Mouse (Mus musculus) embryonic facial prominence, embryonic 14.5 days (tissue): ENCODE measurements around the gene Mroh2a. TPM values are rescaled to one million over a fixed set of nuclear protein-coding genes. Genes with fewer than 3 reads are reported as not detected.

Experiments used
- ATAC-seq: fragments of 200-750 bp; cut with Nextera tagmentation; 2 replicates; pipeline ENCODE4 v1.8.0; 2017; ENCODE audit warnings: low read depth, moderate number of reproducible peaks, moderate TSS enrichment
- DNase-seq: peaks from one replicate; pipeline ENCODE4 v3.0.0-alpha.2; 2015; ENCODE audit warnings: low spot score
- H3K27ac ChIP-seq: fragments of 300-500 bp; sonication (generic); replicated peaks from 2 replicates; pipeline ENCODE4 v1.5.1; 2014; ENCODE audit warnings: low read depth, mild to moderate bottlenecking, low read length, moderate library complexity
- H3K27me3 ChIP-seq: fragments of 300-500 bp; sonication (generic); replicated peaks from 2 replicates; pipeline ENCODE4 v1.6.1; 2014; ENCODE audit warnings: low read length; ENCODE audit not compliant: control insufficient read depth, insufficient read depth
- H3K36me3 ChIP-seq: fragments of 300-500 bp; sonication (generic); 2 replicates; pipeline ENCODE4 v1.6.1; 2014; ENCODE audit warnings: low read length, mixed read lengths; ENCODE audit not compliant: control insufficient read depth, insufficient read depth
- H3K4me1 ChIP-seq: fragments of 300-500 bp; sonication (generic); 2 replicates; pipeline ENCODE4 v1.6.1; 2014; ENCODE audit warnings: antibody characterized with exemption, low read length; ENCODE audit not compliant: control insufficient read depth, insufficient read depth
- H3K4me2 ChIP-seq: fragments of 300-500 bp; sonication (generic); 2 replicates; pipeline ENCODE4 v1.6.1; 2014; ENCODE audit warnings: low read depth, mild to moderate bottlenecking, low read length, moderate library complexity, mixed read lengths
- H3K4me3 ChIP-seq: fragments of 300-500 bp; sonication (generic); 2 replicates; pipeline ENCODE4 v1.5.1; 2014; ENCODE audit warnings: low read depth, mild to moderate bottlenecking, low read length
- H3K9ac ChIP-seq: fragments of 300-500 bp; sonication (generic); 2 replicates; pipeline ENCODE4 v1.6.1; 2014; ENCODE audit warnings: low read depth, mild to moderate bottlenecking, low read length, moderate library complexity, mixed read lengths
- H3K9me3 ChIP-seq: fragments of 300-500 bp; sonication (generic); 2 replicates; pipeline ENCODE4 v1.6.1; 2016; ENCODE audit warnings: low read length; ENCODE audit not compliant: control insufficient read depth
- WGBS: fragments of 180-500 bp; shearing (Covaris S2); extraction: QIAGEN DNeasy Blood & Tissue Kit; methylation state at CpG from one replicate; pipeline ENCODE4 v1.1.7; 2014; 5-methylcytosine and 5-hydroxymethylcytosine counted together
- polyA plus RNA-seq: library from polyadenylated mRNA; unstranded; fragments of >200 nt; fragmentation: Nextera tagmentation; extraction: Ambion mirVana; gene quantifications from 2 replicates; pipeline ENCODE4 v1.2.1, GENCODE M21; 2014

Mroh2a gene
- polyA plus RNA-seq, 1 experiment from 2014 or later, result 1.7 TPM

DNA sequence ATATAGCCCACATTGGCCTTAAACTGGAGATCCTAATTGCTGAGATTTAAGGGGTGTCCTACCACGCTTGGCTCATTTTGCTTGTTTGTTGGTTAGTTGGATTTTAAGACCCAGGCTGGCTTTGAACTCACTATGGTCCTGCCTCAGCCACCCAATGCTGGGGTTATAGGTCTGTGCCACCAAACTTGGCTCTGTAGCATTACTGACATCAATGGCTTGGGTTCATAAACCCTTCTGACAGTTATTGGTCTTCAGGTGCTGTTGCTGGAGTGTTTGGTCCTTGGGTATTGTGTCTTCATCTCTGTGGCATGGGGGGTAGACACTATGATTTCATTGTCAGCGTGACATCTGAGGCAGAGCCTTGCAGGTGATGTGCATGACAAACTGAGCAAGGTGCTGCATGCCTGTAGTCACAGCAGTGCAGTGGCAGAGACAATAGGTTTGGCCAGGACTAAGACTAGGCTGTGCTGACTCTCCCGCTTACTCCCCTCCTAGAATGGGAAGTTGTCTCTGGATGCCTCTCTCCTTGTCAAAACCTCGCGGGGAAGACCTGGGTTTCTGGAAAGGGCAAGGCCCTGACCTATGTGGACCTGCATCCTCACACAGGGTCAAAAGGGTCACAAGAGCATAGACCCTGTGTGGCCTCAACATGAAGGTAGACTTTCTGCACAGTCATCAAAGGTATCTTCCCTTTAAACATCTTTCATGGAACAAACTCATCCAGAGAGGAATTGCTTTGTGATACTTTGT, 73.7 kb downstream of the Mroh2a start:
- ATAC-seq (peak; percentile 2; the same call in 1 of the 2 replicates), DNase-seq (peak; percentile 18)
- H3K9me3 ChIP-seq, result peaks cover 86% of the 10 kb centered on the region
- no peak overlapping the region for H3K4me2 ChIP-seq
- H3K4me3 ChIP-seq, result no peak overlapping the region
- no peaks in the 10 kb centered on the region for H3K4me1 ChIP-seq
- 42% methylated on average over 5 of the region's 5 CpGs for WGBS
- H3K9ac ChIP-seq, result no peak overlapping the region
- H3K36me3 ChIP-seq, result no peaks in the 10 kb centered on the region
- no peak overlapping the region for H3K27ac ChIP-seq
- H3K27me3 ChIP-seq, result no peaks in the 10 kb centered on the region

DNA sequence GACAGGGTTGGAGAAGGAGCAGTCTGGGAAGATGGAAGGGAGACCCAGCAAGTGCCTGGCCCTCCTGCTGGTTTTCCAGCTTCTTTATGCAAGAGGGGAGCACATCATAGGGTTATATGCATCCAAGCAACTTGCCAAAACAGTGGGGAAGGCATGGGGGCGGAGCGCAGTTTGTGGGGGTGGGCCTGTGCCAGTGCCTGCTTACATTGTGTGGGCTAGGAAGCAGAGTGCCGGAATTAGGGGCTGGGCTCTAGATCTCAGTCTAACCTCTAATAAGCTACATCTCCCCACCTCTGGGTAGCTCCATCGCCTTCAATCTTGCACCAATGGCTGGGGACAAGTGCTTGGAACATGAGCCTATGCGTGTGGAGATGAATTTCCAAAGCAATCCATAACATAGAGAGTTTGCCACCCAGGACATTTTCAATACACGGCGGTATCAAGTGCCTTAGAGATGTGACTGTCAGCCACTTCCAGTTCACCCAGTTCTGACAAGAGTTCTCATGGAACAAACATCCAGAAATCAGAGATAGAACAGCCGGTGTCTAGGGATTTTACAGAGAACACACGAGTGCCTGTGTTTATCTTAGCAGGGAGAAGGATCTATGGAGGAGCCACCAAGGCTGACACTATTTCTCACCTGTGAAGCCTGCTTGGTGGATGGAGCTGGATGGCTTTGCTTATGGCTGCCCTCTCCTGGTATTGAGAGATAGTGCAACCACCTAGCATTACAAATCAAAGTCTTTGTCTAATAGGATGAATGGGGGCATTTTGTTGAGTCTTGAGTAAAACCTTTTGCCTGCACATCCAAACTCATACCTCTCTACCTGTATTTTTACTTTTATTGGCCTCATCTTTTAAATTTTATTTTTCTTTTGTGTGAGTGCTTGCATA, 74.6 kb downstream of the Mroh2a start:
- WGBS, result 68% methylated on average over 9 of the region's 9 CpGs

DNA sequence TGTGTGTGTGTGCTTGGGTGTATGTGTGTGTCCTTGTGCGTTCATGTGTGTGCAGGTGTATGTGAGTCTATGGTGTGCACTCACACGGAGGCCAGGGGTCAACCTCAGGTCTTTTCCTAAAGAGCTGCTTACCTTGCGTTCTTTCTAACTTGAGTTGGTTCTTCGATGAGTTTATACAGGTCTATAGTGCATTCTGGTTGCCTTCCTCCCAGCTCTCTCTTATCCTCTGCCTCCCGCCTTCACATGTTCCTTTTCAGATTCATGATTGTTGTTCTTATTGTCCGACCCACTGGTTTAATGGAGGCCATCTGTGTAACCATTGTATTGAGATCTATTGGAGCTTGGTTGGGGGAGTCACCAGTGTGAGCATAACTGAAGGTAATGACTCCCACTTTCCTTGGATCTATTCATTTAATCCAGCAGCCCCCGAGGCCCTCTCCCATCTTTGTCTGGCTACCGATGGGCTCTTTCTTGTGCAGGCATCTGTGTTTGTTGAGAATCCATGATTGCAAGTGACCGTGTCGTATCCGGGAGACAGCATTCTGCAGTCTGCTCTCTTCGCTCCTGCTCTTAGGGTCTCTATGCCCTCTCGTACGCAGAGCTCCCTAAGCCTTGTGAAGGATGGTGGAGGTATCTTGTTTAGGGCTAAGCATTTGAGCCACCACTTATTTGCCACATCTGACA, 75.4 kb downstream of the Mroh2a start:
- Histone ChIP-seq H3K27me3 (no peaks in the 10 kb centered on the region), H3K4me3 (no peak overlapping the region), H3K9me3 (peaks cover 87% of the 10 kb centered on the region), H3K4me2 (no peak overlapping the region), H3K4me1 (no peaks in the 10 kb centered on the region), H3K27ac (no peak overlapping the region), H3K9ac (no peak overlapping the region), H3K36me3 (no peaks in the 10 kb centered on the region)
- DNase-seq (peak; percentile 3), ATAC-seq (no peak)
- WGBS, result 63% methylated on average over 14 of the region's 14 CpGs

More for the DNA sequence above, 74.6 kb downstream of the Mroh2a start:
- peak; percentile 13 for DNase-seq
- Histone ChIP-seq H3K36me3 (no peaks in the 10 kb centered on the region), H3K9me3 (peaks cover 85% of the 10 kb centered on the region), H3K4me2 (no peak overlapping the region), H3K9ac (no peak overlapping the region), H3K4me3 (no peak overlapping the region), H3K27ac (no peak overlapping the region), H3K27me3 (no peaks in the 10 kb centered on the region), H3K4me1 (no peaks in the 10 kb centered on the region)
- ATAC-seq, result no peak

DNA sequence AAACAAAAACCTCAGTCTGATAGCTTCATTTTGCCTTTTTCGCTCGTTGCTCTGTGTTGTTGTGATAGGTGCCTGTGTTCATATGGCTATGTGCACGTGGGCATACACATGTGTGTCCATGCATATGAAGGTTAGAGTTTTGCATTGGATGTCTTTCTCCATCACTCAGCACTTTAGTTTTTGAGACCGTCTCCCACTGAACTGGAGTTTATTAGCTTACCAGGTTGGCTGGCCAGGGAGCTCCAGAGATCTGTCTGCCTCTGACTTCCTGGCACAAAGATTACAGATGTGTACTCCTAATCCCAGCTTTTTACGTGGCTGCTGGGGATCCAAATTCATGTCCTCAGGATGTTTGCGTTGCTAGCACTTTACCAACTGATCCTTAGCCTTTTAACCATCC, 77.0 kb downstream of the Mroh2a start:
- Histone ChIP-seq H3K27ac (no peak overlapping the region), H3K4me1 (no peaks in the 10 kb centered on the region), H3K9ac (no peak overlapping the region), H3K36me3 (no peaks in the 10 kb centered on the region), H3K27me3 (no peaks in the 10 kb centered on the region), H3K4me2 (no peak overlapping the region), H3K9me3 (peaks cover 92% of the 10 kb centered on the region), H3K4me3 (no peak overlapping the region)
- ATAC-seq (no peak), DNase-seq (peak; percentile 2)
- 60% methylated on average over 6 of the region's 6 CpGs for WGBS

DNA sequence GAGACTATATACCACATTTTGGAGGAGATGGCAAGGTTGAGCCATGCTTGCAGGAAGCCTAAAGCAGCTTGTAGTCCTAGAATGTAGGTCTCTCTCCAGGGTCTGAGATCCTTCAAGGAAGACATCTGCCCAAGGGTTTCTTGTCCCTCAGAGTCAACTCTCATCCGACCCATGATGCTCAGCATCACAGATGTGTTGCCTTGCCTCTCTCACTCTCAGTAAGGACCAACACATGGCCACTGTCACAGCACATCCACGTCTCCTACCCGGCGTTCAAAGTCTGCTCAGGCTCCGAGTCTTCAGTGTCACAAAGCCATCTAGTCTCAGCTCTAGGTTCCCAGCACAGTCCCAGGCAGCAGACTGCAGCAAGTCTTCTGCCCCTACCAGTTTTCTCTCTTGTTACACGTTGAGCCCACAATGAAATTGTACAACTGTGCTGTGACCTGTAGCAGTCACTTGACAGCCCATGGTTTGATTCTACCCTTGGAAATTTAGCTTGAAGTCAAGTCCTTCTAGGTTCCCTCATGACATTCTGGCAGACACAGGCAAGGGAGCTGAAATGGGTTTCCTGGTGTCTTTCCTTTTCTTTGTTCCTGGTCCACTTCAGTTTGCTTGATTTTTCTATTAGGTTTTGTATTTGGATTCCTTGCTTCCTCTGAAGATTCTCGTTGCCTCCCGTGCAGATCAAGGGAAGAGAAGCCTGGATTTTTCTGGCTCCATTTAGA, 77.6 kb downstream of the Mroh2a start:
- DNase-seq, result peak; percentile 2
- no peaks in the 10 kb centered on the region for H3K36me3 ChIP-seq
- H3K9me3 ChIP-seq, result peaks cover 92% of the 10 kb centered on the region
- no peak overlapping the region for H3K4me2 ChIP-seq
- no peak overlapping the region for H3K4me3 ChIP-seq
- H3K27me3 ChIP-seq, result no peaks in the 10 kb centered on the region
- H3K9ac ChIP-seq, result no peak overlapping the region
- no peak for ATAC-seq
- no peaks in the 10 kb centered on the region for H3K4me1 ChIP-seq
- no peak overlapping the region for H3K27ac ChIP-seq
- 62% methylated on average over 8 of the region's 8 CpGs for WGBS

DNA sequence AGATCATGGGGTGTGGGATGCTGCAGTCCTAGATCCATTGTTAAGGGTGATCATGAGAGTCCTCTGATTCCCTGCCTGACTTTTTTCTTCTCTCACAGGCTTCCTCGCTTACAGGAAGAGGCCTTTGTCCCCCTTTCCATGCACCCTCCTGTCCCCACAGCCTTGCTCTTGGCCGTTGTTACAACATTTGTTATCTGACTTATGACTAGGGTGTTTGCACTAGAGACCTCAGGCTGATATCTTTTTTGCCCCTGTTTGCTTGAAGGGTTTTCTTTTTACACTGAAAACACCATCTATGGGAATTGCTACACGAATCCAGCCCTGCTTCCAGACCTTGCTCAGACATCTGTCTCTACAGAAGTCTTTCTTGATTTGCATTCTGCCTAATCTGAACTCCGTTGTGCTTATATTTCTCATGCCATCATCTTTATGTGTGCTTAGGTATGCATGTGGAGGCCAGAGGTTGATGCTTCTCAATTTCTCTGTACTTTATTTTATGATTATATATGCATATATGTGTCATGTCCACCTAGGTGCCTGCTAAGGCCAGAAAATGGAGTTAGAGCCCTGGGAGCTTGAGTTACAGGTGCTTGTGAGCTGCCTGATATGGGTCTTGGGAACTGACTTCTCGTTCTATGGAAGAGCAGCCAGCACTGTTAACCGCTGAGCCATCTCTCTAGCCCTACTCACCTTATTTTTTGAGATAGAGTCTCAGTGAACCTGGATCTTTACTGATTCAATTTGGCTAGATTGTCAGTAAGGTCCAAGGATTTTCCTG, 78.4 kb downstream of the Mroh2a start:
- 45% methylated on average over 6 of the region's 6 CpGs for WGBS
- H3K4me1 ChIP-seq, result no peaks in the 10 kb centered on the region
- H3K36me3 ChIP-seq, result no peaks in the 10 kb centered on the region
- H3K4me2 ChIP-seq, result no peak overlapping the region
- peaks cover 93% of the 10 kb centered on the region for H3K9me3 ChIP-seq
- ATAC-seq (no peak), DNase-seq (peak; percentile 1)
- no peak overlapping the region for H3K9ac ChIP-seq
- H3K27ac ChIP-seq, result no peak overlapping the region
- no peak overlapping the region for H3K4me3 ChIP-seq
- no peaks in the 10 kb centered on the region for H3K27me3 ChIP-seq

DNA sequence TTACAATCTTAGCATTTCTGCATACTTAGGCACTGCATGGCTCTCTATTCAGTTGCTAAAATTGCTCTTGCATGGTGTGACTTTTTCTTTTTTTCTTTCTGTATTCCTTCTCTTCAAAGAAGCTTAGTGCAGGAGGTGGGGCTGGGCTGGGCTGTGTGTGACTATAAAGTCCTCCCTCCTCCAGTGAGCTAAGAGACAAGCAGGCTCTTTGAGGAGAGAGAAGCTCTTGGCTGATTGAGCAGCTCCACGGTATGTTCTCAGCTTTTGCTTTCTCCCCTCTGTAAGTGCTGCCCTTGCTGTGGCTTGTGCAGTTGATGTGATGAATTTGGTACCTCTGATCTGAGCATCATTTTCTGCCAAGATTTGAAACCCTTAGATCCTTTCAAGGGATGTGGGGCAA, 79.8 kb downstream of the Mroh2a start:
- no peak overlapping the region for H3K27ac ChIP-seq
- no peak overlapping the region for H3K4me2 ChIP-seq
- ATAC-seq (no peak), DNase-seq (peak; percentile 1)
- H3K4me3 ChIP-seq, result no peak overlapping the region
- H3K9ac ChIP-seq, result no peak overlapping the region
- H3K4me1 ChIP-seq, result no peaks in the 10 kb centered on the region
- H3K27me3 ChIP-seq, result no peaks in the 10 kb centered on the region
- WGBS, result 60% methylated on average over 1 of the region's 1 CpGs
- no peaks in the 10 kb centered on the region for H3K36me3 ChIP-seq
- H3K9me3 ChIP-seq, result peaks cover 85% of the 10 kb centered on the region
